Mouse (Mus musculus): ENCODE measurements at regions not wholly inside any gene's neighbourhood (a gene's known extent, or its start where the extent isn't known, plus 50 kb on each side); places are given as distances from the start of the nearest gene placed in this dataset.

DNA sequence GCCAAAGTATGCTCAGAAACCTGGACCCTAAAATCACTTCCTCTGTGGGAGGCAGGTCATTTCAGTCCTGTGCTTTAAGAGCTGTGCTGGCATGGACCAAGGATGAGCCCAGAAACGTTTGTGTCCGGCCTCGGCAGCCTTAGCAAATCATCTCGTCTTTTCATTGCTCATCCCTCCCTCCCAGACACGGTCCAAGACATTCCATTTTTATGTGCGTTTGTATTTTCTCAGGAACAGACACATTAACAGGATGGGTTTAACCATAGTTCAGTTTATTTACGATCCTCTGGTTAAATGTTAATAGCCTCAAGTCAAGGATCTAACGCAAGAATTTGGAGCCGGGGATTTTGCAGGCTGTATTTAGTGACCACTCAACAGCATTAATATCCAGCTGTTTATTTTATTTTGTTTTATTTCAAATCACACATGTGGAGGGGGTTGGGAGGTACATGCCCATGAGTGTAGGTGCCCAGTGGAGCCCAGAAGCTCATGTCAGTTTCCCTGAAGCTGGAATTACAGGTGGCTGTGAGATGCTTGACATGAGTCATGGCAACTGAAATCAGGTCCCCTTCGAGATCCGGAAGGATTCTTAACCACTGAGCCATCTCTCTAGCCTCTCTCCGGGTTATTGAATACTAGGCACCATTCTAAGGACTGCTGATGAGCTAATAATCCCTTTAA, 212.1 kb upstream of the Gm5148 start:
- H3K36me3 ChIP-seq: no peaks in the 10 kb centered on the region
- peak overlapping the region; percentile 29 for H3K27ac ChIP-seq
- no peaks in the 10 kb centered on the region for H3K9me3 ChIP-seq
- ATAC-seq: peak; percentile 37
- no peaks in the 10 kb centered on the region for H3K27me3 ChIP-seq (replicated peaks)
- peak overlapping the region; percentile 39 for H3K4me2 ChIP-seq (replicated peaks)
- no peak overlapping the region for H3K9ac ChIP-seq
- H3K4me3 ChIP-seq (replicated peaks): no peak overlapping the region
- WGBS: 26% methylated on average over 12 of the region's 12 CpGs
- H3K4me1 ChIP-seq (replicated peaks): peaks cover 33% of the 10 kb centered on the region

DNA sequence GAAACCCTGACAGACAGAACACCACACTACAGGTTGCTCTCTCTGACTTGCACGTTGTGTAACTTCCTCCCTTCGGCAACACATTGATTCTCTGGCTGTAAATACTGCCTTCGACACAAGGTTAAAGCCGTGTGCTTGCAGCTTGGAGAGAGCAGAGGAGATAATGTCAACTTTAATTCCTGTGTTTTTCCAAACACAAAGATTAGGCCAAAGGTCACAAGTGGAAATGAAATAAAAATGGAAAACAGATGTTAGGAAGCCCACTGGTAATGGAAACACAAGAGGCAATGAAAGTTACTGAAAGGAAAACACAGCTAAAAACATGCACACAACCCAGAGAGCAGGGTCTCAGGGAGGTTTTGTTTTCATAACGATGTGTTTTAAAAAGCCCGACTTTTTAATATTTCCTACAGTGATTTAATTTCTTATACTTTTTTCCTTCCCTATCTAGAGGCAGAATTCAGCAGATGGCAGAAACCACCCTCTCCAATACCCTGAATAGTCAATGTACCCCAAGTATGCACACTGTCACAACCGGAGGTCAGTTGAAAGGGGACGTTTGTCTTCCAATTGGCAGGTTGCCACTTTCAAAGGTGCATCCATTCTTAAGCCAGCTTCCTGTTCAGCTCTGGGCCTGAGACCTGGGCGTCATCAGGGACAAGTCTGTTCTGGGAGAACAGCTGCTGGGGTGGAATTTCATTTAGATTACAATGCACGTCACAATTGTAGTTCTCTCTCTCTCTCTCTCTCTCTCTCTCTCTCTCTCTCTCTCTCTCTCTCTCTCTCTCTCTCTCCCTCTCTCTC, 210.8 kb upstream of the Gm5148 start:
- no peaks in the 10 kb centered on the region for H3K36me3 ChIP-seq
- no peaks in the 10 kb centered on the region for H3K9me3 ChIP-seq
- WGBS: 17% methylated on average over 10 of the region's 10 CpGs
- no peak overlapping the region for H3K4me3 ChIP-seq (replicated peaks)
- H3K4me1 ChIP-seq (replicated peaks): peaks cover 33% of the 10 kb centered on the region
- H3K9ac ChIP-seq: no peak overlapping the region
- no peaks in the 10 kb centered on the region for H3K27me3 ChIP-seq (replicated peaks)
- peak overlapping the region; percentile 44 for H3K27ac ChIP-seq
- ATAC-seq: peak; percentile 53
- no peak overlapping the region for H3K4me2 ChIP-seq (replicated peaks)

DNA sequence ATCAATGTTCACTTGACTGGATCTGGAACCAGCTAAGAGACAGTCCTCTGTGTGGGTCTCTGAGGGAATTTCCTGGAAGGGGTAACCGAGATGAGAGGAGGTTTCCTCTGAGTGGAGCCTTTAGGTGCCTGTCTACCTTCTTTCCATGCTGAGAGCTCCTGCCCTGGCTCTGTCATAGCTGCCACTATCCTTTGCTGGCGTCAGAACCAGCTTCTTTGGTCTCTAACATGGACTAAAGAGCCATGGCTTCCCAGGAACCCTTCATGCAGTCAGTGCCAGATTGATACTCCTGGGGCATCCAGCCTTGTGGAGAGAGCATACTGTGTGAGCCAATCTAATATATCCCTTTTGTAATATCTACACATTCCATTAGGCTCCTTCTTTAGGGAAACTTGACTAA, 209.9 kb upstream of the Gm5148 start:
- no peak overlapping the region for H3K9ac ChIP-seq
- H3K4me1 ChIP-seq (replicated peaks): peaks cover 33% of the 10 kb centered on the region
- no peaks in the 10 kb centered on the region for H3K36me3 ChIP-seq
- no peak overlapping the region for H3K27ac ChIP-seq
- H3K27me3 ChIP-seq (replicated peaks): no peaks in the 10 kb centered on the region
- no peak overlapping the region for H3K4me2 ChIP-seq (replicated peaks)
- no peaks in the 10 kb centered on the region for H3K9me3 ChIP-seq
- H3K4me3 ChIP-seq (replicated peaks): no peak overlapping the region
- 79% methylated on average over 2 of the region's 2 CpGs for WGBS
- ATAC-seq: no peak

- no peak for ATAC-seq
- Histone ChIP-seq H3K27me3 (replicated peaks) (no peaks in the 10 kb centered on the region), H3K4me2 (replicated peaks) (no peak overlapping the region), H3K36me3 (no peaks in the 10 kb centered on the region), H3K27ac (no peak overlapping the region), H3K4me1 (replicated peaks) (no peaks in the 10 kb centered on the region), H3K4me3 (replicated peaks) (no peak overlapping the region), H3K9ac (no peak overlapping the region), H3K9me3 (no peaks in the 10 kb centered on the region)
- 80% methylated on average over 6 of the region's 6 CpGs for WGBS
Observed at GRCm38 (mm10) chr3:37928731-37929130, 204.4 kb upstream of the Gm5148 start.

GRCm38 (mm10) chr3:37919450-37920156, 195.3 kb upstream of the Gm5148 start:
- H3K27ac ChIP-seq: no peak overlapping the region
- H3K27me3 ChIP-seq (replicated peaks): no peaks in the 10 kb centered on the region
- no peak overlapping the region for H3K4me2 ChIP-seq (replicated peaks)
- no peaks in the 10 kb centered on the region for H3K36me3 ChIP-seq
- 71% methylated on average over 4 of the region's 4 CpGs for WGBS
- peaks cover 5% of the 10 kb centered on the region; the same call in 1 of the 2 replicates for H3K4me1 ChIP-seq (replicated peaks)
- no peak for ATAC-seq
- no peaks in the 10 kb centered on the region for H3K9me3 ChIP-seq
- H3K9ac ChIP-seq: no peak overlapping the region
- no peak overlapping the region for H3K4me3 ChIP-seq (replicated peaks)

- 20% methylated on average over 14 of the region's 14 CpGs for WGBS
- Histone ChIP-seq H3K9me3 (no peaks in the 10 kb centered on the region), H3K4me1 (replicated peaks) (peaks cover 5% of the 10 kb centered on the region; the same call in 1 of the 2 replicates), H3K4me2 (replicated peaks) (0 out of 2 replicates have a peak overlapping the region, but pooled peaks have one; percentile 9), H3K27me3 (replicated peaks) (no peaks in the 10 kb centered on the region), H3K36me3 (no peaks in the 10 kb centered on the region), H3K9ac (no peak overlapping the region), H3K4me3 (replicated peaks) (no peak overlapping the region), H3K27ac (peak overlapping the region; percentile 48)
- ATAC-seq: peak; percentile 56
Observed at GRCm38 (mm10) chr3:37916786-37917479, 192.6 kb upstream of the Gm5148 start.

DNA sequence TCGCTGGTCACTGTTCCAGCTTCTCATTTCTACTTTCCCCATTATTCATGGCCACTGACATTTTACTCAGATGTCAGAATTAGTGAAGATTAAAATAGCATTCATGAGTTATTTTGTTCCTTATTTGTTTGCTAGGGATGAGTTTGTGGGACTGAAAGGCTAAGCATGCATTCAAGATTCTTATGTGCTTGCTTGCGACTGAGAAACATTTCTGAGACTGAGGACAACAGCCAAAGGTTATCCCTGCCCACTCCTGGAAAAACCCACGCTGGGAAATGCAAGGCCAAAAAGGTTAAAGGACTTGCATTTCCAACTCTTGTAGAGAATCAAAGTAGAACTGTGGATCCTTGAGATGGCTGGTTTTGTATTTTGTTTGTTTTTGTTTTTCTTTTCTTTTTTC, 192.0 kb upstream of the Gm5148 start:
- Histone ChIP-seq H3K4me3 (replicated peaks) (no peak overlapping the region), H3K4me2 (replicated peaks) (no peak overlapping the region), H3K27me3 (replicated peaks) (no peaks in the 10 kb centered on the region), H3K9me3 (no peaks in the 10 kb centered on the region), H3K4me1 (replicated peaks) (peaks cover 5% of the 10 kb centered on the region; the same call in 1 of the 2 replicates), H3K36me3 (no peaks in the 10 kb centered on the region), H3K27ac (no peak overlapping the region), H3K9ac (no peak overlapping the region)
- 67% methylated on average over 3 of the region's 3 CpGs for WGBS
- ATAC-seq: no peak

- Histone ChIP-seq H3K4me2 (replicated peaks) (no peak overlapping the region), H3K27me3 (replicated peaks) (no peaks in the 10 kb centered on the region), H3K9me3 (no peaks in the 10 kb centered on the region), H3K4me1 (replicated peaks) (peaks cover 5% of the 10 kb centered on the region; the same call in 1 of the 2 replicates), H3K27ac (no peak overlapping the region), H3K4me3 (replicated peaks) (no peak overlapping the region), H3K9ac (no peak overlapping the region), H3K36me3 (no peaks in the 10 kb centered on the region)
- WGBS: 45% methylated on average over 2 of the region's 2 CpGs
- no peak for ATAC-seq
Observed at GRCm38 (mm10) chr3:37915673-37916072, 191.4 kb upstream of the Gm5148 start.

- H3K9me3 ChIP-seq: no peaks in the 10 kb centered on the region
- peaks cover 5% of the 10 kb centered on the region; the same call in 1 of the 2 replicates for H3K4me1 ChIP-seq (replicated peaks)
- no peak for ATAC-seq
- no peak overlapping the region for H3K27ac ChIP-seq
- H3K27me3 ChIP-seq (replicated peaks): no peaks in the 10 kb centered on the region
- H3K9ac ChIP-seq: no peak overlapping the region
- H3K4me3 ChIP-seq (replicated peaks): no peak overlapping the region
- H3K36me3 ChIP-seq: no peaks in the 10 kb centered on the region
- WGBS: 85% methylated on average over 2 of the region's 2 CpGs
- no peak overlapping the region for H3K4me2 ChIP-seq (replicated peaks)
Observed at GRCm38 (mm10) chr3:37914136-37914535, 189.8 kb upstream of the Gm5148 start.

DNA sequence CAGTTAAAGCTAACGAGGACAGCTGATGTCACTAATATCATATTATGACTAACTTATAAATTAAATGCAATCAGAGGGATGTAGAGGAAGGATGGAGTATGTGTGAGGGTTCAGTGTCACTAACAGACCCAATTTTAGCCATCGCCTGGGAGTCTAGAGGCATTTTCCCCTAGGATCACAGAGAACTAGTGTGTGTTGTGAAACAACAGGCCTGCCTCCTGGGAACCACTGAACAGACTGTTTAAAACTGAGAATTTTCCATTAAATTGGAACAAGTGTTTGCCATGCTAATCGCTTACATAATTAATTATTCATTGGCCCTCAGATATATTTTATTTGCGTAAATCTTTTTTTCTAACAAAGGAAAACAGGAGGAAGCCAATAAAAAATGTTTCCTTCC, 185.5 kb upstream of the Gm5148 start:
- H3K36me3 ChIP-seq: no peaks in the 10 kb centered on the region
- no peak for ATAC-seq
- no peak overlapping the region for H3K4me3 ChIP-seq (replicated peaks)
- no peak overlapping the region for H3K27ac ChIP-seq
- H3K4me1 ChIP-seq (replicated peaks): peaks cover 10% of the 10 kb centered on the region
- WGBS: 97% methylated on average over 4 of the region's 4 CpGs
- no peaks in the 10 kb centered on the region for H3K9me3 ChIP-seq
- no peak overlapping the region for H3K9ac ChIP-seq
- no peak overlapping the region for H3K4me2 ChIP-seq (replicated peaks)
- H3K27me3 ChIP-seq (replicated peaks): no peaks in the 10 kb centered on the region

DNA sequence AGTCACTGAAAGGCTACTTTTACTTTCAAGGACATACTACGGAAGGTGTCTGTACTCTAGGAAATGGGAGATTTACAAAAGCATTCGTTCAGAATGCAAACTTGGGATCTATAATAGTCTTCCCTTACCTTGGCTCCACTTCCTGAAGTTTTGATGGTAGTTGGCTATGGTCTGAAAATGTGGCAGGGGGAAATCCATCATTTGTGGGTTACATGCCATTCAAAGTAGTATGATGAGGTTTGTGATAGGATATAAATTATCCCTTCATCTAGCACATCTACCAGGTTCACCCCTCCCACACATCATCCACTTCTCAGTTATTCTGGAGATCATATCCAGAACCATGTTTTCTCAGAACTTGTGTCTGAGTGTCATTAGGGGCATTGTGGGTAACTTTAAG, 184.7 kb upstream of the Gm5148 start:
- WGBS: 78% methylated on average over 2 of the region's 2 CpGs
- no peak overlapping the region for H3K9ac ChIP-seq
- no peak overlapping the region for H3K27ac ChIP-seq
- no peaks in the 10 kb centered on the region for H3K27me3 ChIP-seq (replicated peaks)
- no peak overlapping the region for H3K4me2 ChIP-seq (replicated peaks)
- no peaks in the 10 kb centered on the region for H3K9me3 ChIP-seq
- no peaks in the 10 kb centered on the region for H3K36me3 ChIP-seq
- H3K4me3 ChIP-seq (replicated peaks): no peak overlapping the region
- peaks cover 10% of the 10 kb centered on the region for H3K4me1 ChIP-seq (replicated peaks)
- no peak for ATAC-seq

GRCm38 (mm10) chr3:37908456-37908855, 184.2 kb upstream of the Gm5148 start:
- Histone ChIP-seq H3K9ac (no peak overlapping the region), H3K4me3 (replicated peaks) (no peak overlapping the region), H3K4me1 (replicated peaks) (peaks cover 10% of the 10 kb centered on the region), H3K27ac (no peak overlapping the region), H3K27me3 (replicated peaks) (no peaks in the 10 kb centered on the region), H3K9me3 (no peaks in the 10 kb centered on the region), H3K4me2 (replicated peaks) (no peak overlapping the region), H3K36me3 (no peaks in the 10 kb centered on the region)
- no peak for ATAC-seq
- 72% methylated on average over 6 of the region's 6 CpGs for WGBS
